Mouse (Mus musculus) gastrocnemius, adult 8-10 months (tissue): ENCODE measurements around the gene Ssr2. TPM values are rescaled to one million over a fixed set of nuclear protein-coding genes. Genes with fewer than 3 reads are reported as not detected.
"Not testable (repeated sequence)": the region's sequence is repeated elsewhere in the genome, so short reads cannot be mapped to it uniquely, and the experiment has no call there.

ENCODE experiments used
- DNase-seq, 2 experiments: peaks; one replicate each; pipeline ENCODE4 v3.0.0; 2022; ENCODE audit warnings: low spot score in 2 of 2
- total RNA-seq, 4 experiments: library from RNA; stranded (reverse); gene quantifications; 2 replicates each; pipeline ENCODE4 v1.2.4; 2022

The Ssr2 gene
- total RNA-seq, 4 experiments from 2014 or later, result 41.5 to 44.9 (median 43.1) TPM

DNA sequence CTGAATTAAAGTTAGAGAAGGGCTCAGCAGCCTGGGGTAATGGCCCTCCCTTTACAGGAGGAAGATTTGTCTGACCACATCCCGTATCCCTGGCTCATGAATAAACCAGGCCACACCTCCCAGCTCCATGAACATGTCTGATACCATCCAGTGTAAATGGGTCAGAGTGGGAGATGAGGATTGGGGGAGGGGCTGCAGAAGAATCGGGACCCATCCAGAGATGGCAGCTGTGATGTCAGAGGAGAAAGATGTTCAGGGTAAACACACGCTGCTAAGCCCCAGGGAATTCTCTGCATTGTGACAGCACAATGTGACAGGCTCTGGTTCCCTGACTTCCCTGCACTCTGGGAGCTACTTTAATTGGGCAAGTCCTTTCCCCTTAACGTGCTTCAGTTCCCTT, 12.2 kb upstream of the Ssr2 start:
- DNase-seq, result no peak

DNA sequence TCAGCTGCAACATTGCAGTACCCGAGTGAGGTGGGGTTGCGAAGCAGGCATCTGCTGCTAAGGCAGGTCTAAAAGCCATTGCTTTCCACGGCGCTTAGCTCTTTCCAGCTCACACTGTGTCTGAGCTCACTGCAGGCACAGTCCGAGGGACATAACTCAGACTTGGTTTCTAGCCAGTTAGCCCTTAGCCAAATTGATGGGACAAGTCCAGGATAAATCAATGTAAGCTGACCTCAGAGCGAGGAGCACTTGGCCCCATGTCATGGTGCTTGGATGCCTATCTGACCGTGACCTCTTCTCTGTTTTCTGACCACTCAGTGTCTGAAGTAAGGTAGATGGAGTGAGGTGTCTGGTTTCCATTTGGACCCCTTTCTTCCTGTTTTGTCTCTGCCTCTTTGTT, 11.7 kb upstream of the Ssr2 start:
- no peak for DNase-seq

DNA sequence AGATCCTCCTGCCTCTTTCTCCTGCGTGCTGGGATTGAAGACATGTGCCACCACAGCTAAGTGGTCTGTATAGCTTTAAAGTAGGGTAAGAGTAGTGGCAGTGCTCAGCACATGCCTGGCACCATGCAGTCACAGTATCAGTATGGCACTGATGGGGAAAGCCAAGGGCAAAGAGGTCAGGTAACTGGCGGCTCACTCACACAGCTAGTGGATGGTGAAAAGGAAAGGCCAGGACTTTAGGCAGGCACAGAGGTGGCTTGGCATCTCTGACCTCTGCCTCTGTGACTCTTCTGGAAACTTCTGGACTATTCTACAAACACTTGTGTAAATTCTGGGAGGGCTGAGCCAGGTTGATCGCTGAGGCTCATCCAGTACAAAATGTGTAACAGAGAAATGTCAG, 9.6 kb upstream of the Ssr2 start:
- DNase-seq, result no peak

DNA sequence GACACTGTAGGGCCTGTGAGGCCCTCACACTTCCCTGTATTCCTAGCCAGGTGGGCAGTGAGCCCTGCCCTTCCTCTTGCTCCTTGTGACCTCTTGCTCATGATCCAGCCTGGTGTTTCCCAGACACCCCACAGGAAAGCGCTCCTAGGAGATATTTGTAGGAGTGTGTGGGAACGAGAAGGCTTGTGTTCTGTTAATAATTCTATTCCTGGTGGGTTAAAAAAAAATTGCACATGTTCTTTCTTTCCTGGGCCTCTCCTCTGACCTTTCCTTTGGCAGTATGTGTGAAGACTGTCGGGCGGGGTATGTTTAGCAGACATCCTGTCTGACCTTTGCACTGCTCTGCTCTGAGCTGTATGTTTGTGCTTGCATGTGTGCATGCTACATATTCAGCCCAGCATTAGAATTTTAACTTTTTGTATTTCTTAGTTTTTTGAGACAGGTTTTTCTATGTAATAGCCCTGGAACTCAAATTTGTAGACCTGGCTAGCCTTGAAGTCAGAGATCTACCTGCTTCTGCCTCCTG, 9.1 kb upstream of the Ssr2 start:
- DNase-seq, result no peak

DNA sequence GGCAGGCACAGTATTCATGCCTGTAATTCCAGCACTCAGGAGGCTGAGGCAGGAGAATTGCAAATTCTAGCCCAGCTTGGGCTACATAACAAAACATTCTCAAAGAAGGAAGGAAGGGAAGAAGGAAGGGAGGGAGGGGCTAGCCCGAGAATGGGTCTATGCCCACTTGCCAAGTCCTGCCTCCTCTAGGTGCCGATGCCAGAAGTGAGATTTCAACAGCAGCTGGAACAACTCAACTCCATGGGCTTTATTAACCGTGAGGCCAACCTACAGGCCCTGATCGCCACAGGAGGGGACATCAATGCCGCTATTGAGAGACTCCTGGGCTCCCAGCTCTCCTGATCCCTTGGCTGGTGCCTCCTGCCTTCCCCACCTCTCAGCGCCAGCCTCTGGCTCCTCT, 7.8 kb upstream of the Ssr2 start:
- no peak for DNase-seq

DNA sequence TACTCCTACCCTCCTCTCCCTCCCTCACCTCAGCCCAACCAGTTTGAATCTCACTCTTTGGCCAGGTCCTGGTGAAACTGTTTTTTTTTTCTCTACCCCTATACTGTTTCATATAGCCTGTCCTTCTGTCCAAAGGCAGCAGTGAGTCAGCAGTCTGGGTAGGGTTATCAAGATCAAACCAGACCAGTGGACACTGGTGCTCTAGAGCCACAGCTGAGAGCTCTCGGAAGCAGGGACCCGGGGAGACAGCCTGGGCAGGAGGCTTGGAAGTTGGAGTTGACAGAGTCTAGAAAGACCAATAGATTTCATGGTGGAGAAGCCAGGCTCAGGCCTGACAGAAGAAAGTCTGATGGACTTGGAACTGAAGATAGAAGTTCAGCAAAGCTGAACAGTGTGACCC, 7.1 kb upstream of the Ssr2 start:
- DNase-seq, result no peak

DNA sequence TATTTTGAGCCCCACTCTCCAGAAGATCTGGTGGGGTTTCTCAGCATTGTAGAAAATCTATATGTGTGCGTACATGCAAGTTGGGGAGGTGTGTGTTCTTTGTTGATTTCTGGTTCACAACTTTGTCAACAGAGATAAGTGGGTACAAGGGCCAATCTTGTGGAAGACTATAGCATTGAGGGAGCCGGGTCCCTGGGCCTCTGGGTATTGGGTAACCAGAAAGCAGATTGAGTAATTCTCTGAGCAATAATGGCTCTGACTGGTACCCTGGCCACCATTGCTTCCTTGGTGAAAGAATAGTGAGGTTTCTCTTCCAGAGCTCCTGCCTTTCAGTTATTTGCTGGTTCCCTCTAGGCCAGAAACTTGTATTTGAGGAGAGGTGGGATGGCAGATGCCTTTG, 6.6 kb upstream of the Ssr2 start:
- no peak for DNase-seq

DNA sequence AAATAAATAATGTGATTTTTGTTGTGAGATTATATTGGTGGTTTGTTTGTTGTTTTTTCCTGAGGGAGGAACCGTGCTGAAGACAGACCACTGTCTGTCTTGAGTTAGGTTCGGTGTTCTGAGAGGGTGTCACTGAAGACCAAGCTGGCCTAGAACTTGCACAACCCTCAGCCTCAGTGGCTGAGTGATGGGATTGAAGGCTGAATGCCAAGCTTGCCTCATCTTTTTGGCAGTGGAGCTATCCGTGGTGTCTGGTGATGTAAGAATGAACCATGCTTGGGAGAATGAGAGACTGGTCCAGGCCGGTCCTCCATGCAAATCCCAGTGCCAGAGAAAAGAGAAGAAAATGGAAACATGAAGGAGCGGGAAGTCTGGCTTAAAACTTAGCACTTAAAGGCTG, 6.0 kb upstream of the Ssr2 start:
- no peak for DNase-seq

DNA sequence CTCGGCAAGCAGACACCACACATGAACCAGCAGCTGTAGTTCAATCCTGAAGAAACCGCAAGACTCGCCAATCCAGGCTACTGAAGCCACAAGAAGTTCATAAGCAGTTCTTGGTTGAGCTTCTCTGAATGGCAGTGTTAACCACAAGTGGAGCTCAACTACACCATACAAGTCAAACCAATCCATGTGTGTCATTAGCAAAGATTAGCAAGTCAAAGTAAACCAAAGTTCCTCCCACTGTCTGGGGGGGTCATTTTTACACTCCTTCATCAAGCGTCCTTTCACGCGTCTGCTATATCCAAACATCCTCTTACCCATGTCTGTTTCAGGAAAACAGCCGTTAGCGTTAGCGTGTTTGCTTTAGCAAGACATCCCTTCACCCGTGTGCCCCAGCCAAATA, 5.3 kb upstream of the Ssr2 start:
- no peak for DNase-seq

DNA sequence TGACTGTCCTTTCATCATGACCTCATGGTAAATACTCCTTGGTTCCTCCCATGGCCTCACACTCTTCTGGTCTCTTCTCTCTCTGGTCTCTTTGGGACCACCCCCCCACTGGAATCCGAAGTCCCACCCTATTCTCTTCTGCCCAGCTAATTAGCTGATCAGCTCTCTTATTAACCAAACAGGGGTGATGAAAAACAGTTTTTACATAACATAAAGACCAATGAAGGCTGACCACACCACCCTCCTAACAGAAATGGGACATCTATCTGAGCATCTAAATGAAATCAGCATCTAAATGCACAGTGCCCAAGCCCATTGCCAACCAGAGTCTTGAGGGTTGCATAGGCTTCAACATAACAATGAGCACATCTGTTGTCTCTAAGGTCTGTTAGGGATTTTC, 3.8 kb upstream of the Ssr2 start:
- no peak for DNase-seq

DNA sequence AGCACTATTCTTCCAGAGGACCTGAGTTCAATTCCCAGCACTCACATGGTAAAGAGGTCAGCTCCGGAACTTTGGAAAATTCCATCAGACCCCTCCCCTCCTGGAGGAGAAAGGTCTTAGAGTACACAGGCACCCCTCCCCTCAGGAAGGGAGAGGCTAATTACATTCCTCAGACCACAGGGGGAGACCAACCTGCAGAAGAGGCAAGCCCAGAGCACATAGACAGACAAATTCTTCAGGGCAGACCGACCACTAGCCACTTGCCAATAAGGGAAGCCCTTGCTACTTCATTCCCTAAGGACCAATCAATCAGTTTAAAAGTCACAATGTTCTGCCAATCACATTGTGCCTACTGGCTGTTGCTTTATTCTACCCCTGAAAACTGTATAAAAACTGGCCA, 2.8 kb upstream of the Ssr2 start:
- no peak for DNase-seq

DNA sequence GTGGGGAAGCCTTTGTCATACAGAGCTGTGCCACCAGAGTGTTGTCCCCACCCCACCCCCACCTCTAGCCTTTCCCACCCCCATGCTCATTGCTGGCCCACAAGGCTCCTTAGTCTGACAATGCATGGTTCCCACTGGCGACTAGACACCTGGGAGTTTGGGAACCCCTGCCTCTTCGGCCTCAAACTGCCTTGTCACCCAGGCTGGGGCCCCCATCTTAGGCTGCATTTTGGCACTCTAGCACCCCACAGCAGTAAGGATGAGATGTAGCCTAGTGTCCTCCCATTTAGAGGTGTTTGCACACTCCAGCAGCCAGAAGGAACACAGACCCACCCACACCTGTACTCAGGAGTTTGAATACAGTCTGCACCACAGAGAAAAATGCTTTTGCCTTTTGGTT, 1.9 kb upstream of the Ssr2 start:
- no peak for DNase-seq

DNA sequence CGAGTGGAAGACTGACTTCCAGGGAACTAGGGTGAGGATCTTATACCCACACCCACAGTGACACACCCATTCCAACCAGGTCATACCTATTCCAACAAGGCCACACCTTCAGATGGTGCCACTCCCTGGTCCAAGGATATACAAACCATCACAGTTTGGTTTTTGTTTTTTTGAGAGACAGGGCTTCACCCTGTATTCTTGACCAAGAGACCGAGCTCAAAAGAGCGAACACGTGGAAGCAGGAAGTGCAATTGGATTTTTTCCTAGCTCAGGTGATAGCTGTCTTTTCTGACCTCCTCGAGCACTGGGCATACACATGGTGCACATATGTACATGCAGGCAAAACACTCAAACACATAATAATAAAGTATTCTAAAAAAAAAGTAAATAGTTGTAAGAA, 2.2 kb downstream of the Ssr2 start:
- not testable (repeated sequence) for DNase-seq

DNA sequence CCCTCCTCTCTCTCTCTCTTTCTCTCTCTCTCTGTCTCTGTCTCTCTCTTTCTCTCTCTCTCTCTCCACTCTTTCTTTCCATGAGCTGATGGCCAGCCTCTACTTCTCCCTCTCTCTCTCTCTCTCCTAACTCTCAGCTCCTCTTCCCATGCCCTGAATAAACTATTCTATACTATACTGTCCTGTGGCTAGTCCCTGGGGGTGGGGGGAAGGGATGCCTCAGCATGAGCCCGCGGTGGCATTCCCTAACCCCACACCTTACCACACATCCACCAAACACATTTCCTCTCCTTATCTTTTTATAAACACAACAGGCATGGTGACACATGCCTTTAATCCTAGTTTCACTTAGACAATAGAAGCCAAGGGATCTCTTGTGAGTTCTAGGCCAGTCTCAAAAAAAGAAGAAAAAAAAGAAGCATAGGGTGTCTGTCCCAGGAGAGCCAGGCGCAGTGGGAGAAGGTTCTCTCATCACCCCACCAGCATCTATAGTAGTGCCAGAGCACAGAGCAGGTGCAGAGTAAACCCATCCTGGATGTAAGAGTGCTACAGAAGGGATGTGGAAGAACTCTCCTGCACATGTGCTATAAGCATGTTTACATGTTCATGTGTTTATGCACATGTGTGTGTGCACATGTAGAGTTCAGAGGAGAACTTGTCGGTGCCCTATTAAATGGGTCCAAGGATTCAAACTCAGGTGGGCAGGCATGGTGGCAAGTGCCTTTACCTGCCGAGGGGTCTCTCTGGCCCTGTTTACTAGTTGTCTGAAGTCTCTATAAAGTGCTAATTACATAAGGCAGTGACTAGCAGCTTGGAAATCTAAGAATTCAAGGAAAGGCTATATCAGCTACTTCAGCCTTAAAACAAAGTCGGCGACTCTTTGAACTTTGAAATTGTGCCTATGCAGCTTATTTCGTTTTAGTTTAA, 3.1 kb downstream of the Ssr2 start:
- no peak for DNase-seq

DNA sequence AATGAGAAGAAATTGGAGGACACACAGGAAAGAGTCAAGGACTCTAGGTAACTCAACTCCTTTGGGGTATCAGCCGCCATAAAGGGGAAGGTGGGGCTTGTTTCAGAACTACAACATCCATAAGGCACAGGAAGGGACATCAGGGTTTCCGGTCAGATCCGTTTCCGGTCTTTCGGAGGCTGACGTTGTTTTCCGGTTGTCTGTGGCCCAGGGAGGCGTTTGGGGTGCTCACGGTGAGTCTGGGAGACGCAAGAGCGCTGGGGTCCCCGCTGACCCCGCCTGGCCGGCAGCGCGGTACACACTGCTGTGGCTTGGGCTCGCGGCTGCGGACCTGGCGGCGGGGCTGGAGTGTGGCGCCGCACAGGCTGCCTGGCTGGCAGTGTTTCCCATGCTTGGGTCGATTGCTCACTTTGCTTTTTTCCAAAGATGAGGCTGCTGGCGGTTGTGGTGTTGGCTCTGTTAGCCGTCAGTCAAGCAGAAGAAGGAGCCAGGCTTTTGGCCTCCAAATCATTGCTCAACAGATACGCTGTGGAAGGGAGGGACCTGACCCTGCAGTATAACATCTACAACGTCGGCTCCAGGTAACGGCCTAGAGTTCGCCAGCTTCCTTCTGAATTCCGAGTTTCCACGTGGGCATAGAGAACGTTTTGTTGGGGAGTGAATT, 3.9 kb downstream of the Ssr2 start:
- DNase-seq, result peak; percentile 71 to 72

DNA sequence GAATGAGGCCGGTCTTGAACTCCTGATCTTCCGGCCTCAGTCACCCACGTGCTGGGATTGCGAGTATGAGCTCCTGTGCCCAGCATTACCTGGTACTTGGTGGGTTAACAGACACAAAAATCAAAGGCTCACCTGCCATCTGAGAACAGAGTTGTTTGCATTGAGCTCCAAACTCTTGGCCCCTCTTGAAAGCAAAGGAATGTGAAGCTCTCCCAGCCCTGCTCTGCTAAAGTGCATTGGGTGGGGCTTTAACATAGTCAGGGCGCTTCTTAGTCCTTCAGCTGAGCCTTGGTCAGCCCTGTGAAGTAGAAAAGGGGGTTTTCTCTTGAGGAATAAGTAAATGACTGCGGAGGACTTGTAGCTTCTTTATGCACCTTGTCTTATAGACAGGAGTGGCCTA, 10.1 kb downstream of the Ssr2 start:
- DNase-seq, result no peak

DNA sequence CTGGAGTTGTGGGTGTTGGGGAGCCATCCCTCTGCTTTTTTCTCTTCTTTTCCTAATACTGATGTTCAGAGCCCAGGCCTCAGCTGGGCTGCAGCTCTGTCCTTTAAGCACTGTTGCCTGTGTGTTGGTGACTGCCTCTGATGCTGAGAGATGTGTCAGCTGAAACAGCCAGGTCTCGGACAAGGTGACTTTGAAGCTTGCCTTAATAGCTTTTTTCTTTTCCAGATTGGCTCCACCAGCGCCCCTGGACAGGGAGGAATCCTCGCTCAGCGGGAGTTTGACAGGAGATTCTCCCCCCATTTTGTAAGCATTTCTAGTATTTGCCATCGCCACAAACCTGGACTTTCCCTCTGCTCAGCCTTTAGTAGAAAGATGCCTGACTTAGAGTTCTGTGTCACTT, 11.0 kb downstream of the Ssr2 start:
- DNase-seq, result no peak

DNA sequence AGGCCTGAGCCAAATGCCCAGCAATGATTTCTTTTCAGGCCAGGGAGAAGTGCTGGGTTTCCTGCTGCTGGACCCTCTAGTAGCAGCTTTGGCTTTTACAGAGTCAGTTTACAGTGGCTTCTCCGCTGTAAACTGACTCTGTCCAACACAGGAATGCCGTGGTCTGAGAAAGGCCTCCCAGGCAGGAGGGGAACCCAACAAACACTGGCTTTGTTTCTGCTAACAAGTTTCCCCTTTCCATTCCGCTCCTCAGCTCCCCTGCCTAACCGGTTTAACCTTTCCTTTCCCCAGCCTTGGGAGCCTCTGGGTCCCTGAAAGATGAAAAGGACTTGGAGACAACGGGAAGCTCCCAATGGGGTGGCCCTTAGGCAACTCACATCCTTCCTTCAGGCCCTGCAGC, 14.6 kb downstream of the Ssr2 start:
- no peak for DNase-seq

DNA sequence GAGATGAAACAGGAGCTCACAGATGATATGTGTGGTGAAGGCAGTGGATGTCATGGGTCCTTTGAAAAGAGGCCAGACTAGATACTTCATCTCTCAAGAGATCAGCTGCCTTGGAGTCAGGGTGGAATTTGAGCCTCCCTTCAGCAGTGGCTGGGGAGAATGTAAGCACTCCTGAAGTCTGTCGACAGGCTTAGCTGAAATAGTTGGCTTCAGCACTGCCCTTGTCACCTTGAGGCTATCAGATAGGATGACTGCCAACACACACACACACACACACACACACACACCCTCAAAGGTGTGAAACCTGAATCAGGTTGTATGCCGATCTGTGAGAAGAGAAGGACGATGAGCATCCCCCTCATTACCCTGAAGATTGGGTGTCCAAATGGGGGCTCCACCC, 15.4 kb downstream of the Ssr2 start:
- DNase-seq, result no peak

DNA sequence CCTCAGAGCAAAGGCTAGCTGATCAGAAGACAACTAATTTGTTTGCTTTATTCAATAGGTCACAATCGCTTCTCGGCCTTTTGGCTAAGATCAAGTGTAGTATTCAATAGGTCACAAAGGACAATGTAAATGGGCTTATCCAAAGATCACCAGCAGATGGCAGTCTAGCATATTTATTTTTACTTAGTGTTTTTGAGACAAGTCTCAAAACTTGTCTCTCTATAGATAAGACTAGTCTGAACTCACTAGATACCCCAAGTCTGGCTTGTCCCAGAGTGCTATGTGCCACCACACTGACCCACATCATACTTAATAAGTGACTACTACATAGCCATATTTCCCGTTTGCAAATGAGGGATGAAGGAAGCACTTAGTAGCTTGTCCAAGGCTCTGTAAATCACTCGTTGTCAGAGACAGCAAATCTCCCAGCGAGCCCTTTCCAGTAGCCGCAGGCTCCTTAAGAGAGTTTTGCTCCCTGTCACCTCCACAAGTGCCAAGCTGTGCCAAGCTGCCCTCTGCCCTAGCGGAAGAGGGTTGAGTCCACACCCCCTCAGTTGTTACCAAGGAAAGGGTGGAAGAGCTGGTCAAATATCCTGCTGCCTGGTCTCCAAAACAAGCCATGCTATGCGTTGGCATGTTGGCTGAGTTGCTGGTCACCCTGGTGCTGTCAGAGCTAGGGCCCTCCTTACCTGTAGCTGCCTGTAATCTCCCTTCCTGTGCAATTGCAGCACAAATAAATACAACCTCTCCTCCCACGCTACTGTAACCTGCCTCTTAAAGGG, 16.5 kb downstream of the Ssr2 start:
- DNase-seq, result no peak

DNA sequence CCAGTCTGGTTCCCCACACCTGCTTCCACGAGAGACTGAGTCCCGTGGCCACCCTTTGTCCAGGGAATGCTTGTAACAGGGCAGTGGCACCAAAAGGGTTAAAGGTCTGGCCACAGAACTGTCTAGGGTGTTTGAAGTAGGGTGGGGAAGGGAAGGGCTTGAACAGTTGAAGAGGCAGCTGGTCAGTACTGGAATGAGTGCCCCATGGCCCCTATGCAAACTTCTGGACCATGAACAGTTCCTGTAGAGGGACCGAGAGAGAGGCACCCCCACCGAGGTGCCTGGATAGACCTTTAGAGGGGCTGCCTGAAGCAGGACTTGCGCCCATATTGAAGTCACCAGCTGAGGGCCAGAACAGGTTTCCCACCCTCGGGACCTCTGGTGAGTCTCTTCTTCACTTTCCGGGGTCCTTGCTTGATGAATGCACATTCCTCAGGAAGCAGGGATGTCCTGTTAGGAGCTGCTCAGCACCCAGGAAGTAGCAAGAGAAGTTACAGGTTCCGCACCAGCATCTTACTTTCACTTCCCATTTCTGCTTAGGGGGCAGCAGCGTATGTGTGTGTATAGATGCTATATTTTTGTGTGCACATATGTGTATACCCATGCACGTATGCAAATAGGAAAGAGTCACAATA, 17.4 kb downstream of the Ssr2 start:
- DNase-seq, result no peak
